Mouse (Mus musculus) liver, embryonic 14.5 days (tissue): ENCODE measurements around the gene Fgfr3. TPM values are rescaled to one million over a fixed set of nuclear protein-coding genes. Genes with fewer than 3 reads are reported as not detected.

Source experiments
- ATAC-seq: fragments of 200-750 bp; cut with Nextera tagmentation; 2 replicates; pipeline ENCODE4 v1.8.0; 2017; ENCODE audit warnings: moderate number of reproducible peaks, mild to moderate bottlenecking, moderate library complexity; ENCODE audit not compliant: insufficient read depth
- DNase-seq, 3 experiments: peaks; one replicate each; pipeline ENCODE4 v3.0.0-alpha.2; 2012 to 2013; ENCODE audit warnings: low read depth in 3 of 3, low spot score in 3 of 3
- H3K27ac ChIP-seq: fragments of 300-500 bp; sonication (generic); 2 replicates; pipeline ENCODE4 v1.5.1; 2014; ENCODE audit warnings: moderate library complexity, mild to moderate bottlenecking, control low read depth, inconsistent platforms
- H3K27me3 ChIP-seq: fragments of 300-500 bp; sonication (generic); 2 replicates; pipeline ENCODE4 v1.6.1; 2014; ENCODE audit warnings: mild to moderate bottlenecking, low read length, moderate library complexity; ENCODE audit not compliant: control insufficient read depth, insufficient read depth
- H3K36me3 ChIP-seq: fragments of 300-500 bp; sonication (generic); replicated peaks from 2 replicates; pipeline ENCODE4 v1.6.1; 2014; ENCODE audit warnings: low read depth; ENCODE audit not compliant: control insufficient read depth, insufficient read depth
- H3K4me1 ChIP-seq, 2 experiments: fragments of 200-500 bp in 1 of 2; fragments of 300-500 bp in 1 of 2; sonication (generic) in 1 of 2; replicated peaks; 2 replicates each; pipeline ENCODE4 v1.6.1; 2012 to 2014; ENCODE audit warnings: antibody characterized with exemption in 1 of 2, inconsistent platforms in 1 of 2, low read length in 1 of 2; ENCODE audit not compliant: control insufficient read depth in 2 of 2, insufficient read depth in 2 of 2
- H3K4me2 ChIP-seq: fragments of 300-500 bp; sonication (generic); 2 replicates; pipeline ENCODE4 v1.6.1; 2014; ENCODE audit warnings: low read depth, mild to moderate bottlenecking, control low read depth, moderate library complexity
- H3K4me3 ChIP-seq, 2 experiments: fragments of 200-500 bp in 1 of 2; fragments of 300-500 bp in 1 of 2; sonication (generic) in 1 of 2; 2 replicates each; pipeline ENCODE4 v1.5.1; 2012 to 2014; ENCODE audit warnings: low read depth in 2 of 2, low read length in 2 of 2, mild to moderate bottlenecking in 2 of 2, control low read depth in 1 of 2, inconsistent platforms in 1 of 2, moderate library complexity in 1 of 2; ENCODE audit not compliant: insufficient read depth in 1 of 2
- H3K9ac ChIP-seq: fragments of 300-500 bp; sonication (generic); replicated peaks from 2 replicates; pipeline ENCODE4 v1.6.1; 2014; ENCODE audit warnings: mild to moderate bottlenecking, control low read depth, moderate library complexity
- H3K9me3 ChIP-seq: fragments of 300-500 bp; sonication (generic); 2 replicates; pipeline ENCODE4 v1.6.1; 2016; ENCODE audit warnings: low read length, mixed read lengths; ENCODE audit not compliant: control insufficient read depth
- CTCF ChIP-seq: IDR thresholded peaks from 2 replicates; pipeline ENCODE4 v1.5.1; 2016; ENCODE audit warnings: antibody characterized with exemption, low read depth, control low read depth
- EP300 ChIP-seq: IDR thresholded peaks from 2 replicates; pipeline ENCODE4 v1.6.1; 2016; ENCODE audit warnings: antibody characterized with exemption, low read depth
- WGBS: fragments of 180-500 bp; shearing (Covaris S2); extraction: QIAGEN DNeasy Blood & Tissue Kit; methylation state at CpG from one replicate; pipeline ENCODE4 v1.1.7; 2014; ENCODE audit not compliant: insufficient replicate concordance; 5-methylcytosine and 5-hydroxymethylcytosine counted together
- polyA plus RNA-seq, 2 experiments: library from polyadenylated mRNA; depleted of rRNA in 1 of 2; stranded (reverse) in 1 of 2; unstranded in 1 of 2; fragments of >200 nt; fragmentation: Nextera tagmentation in 1 of 2; extraction: Ambion mirVana in 1 of 2; gene quantifications; 2 replicates each; pipeline versions ENCODE4 v1.2.1 to v1.2.3; 2012 to 2014

Gene Fgfr3
- polyA plus RNA-seq, 2 experiments = 1.2 to 4.5 TPM

GRCm38 (mm10) chr5:33694461-33694847, 27.0 kb upstream of the Fgfr3 start:
- no peak overlapping the region for H3K27ac ChIP-seq
- peaks cover 28% of the 10 kb centered on the region for H3K27me3 ChIP-seq
- H3K9me3 ChIP-seq = no peaks in the 10 kb centered on the region
- DNase-seq (no peak), ATAC-seq (no peak; the same call in 1 of the 2 replicates)
- H3K4me1 ChIP-seq = peaks cover 0 to 5% of the 10 kb centered on the region in 2 experiments; a peak in 2 of 4 replicates
- 74% methylated on average over 9 of the region's 9 CpGs for WGBS
- H3K4me2 ChIP-seq = no peak overlapping the region
- H3K36me3 ChIP-seq = no peaks in the 10 kb centered on the region
- H3K9ac ChIP-seq = no peak overlapping the region
- TF ChIP-seq CTCF (no peak), EP300 (no peak)
- H3K4me3 ChIP-seq = no peak overlapping the region

GRCm38 (mm10) chr5:33694848-33695717, 26.4 kb upstream of the Fgfr3 start:
- TF ChIP-seq EP300 (no peak), CTCF (no peak)
- Histone ChIP-seq H3K4me1 (peaks cover 0 to 9% of the 10 kb centered on the region in 2 experiments; a peak in 2 of 4 replicates), H3K9ac (no peak overlapping the region), H3K9me3 (no peaks in the 10 kb centered on the region), H3K36me3 (no peaks in the 10 kb centered on the region), H3K4me3 (peak overlapping the region in 1 of 2 experiments; percentile 32; a peak in 2 of 4 replicates), H3K27ac (no peak overlapping the region), H3K27me3 (peaks cover 28% of the 10 kb centered on the region), H3K4me2 (peak overlapping the region; percentile 60)
- ATAC-seq = peak; percentile 63
- WGBS = 5% methylated on average over 69 of the region's 71 CpGs
- no peak for DNase-seq

- H3K27me3 ChIP-seq = peaks cover 28% of the 10 kb centered on the region
- peaks cover 0 to 14% of the 10 kb centered on the region in 2 experiments; a peak in 2 of 4 replicates for H3K4me1 ChIP-seq
- peak overlapping the region; percentile 60 for H3K4me2 ChIP-seq
- 9% methylated on average over 23 of the region's 24 CpGs for WGBS
- H3K27ac ChIP-seq = no peak overlapping the region
- ATAC-seq (peak; percentile 28; the same call in 1 of the 2 replicates), DNase-seq (no peak)
- peak overlapping the region in 1 of 2 experiments; percentile 32; a peak in 2 of 4 replicates for H3K4me3 ChIP-seq
- no peaks in the 10 kb centered on the region for H3K36me3 ChIP-seq
- no peaks in the 10 kb centered on the region for H3K9me3 ChIP-seq
- no peak overlapping the region for H3K9ac ChIP-seq
- TF ChIP-seq CTCF (no peak), EP300 (no peak)
Observed at GRCm38 (mm10) chr5:33695718-33696121, 25.8 kb upstream of the Fgfr3 start.

- Histone ChIP-seq H3K36me3 (no peaks in the 10 kb centered on the region), H3K9me3 (no peaks in the 10 kb centered on the region), H3K4me2 (no peak overlapping the region), H3K27ac (no peak overlapping the region), H3K27me3 (peaks cover 28% of the 10 kb centered on the region), H3K4me1 (peaks cover 0 to 14% of the 10 kb centered on the region in 2 experiments; a peak in 2 of 4 replicates), H3K9ac (no peak overlapping the region), H3K4me3 (no peak overlapping the region)
- ATAC-seq (no peak), DNase-seq (no peak)
- TF ChIP-seq EP300 = no peak
- TF ChIP-seq CTCF = no peak
- 50% methylated on average over 5 of the region's 5 CpGs for WGBS
Observed at GRCm38 (mm10) chr5:33696430-33696829, 25.0 kb upstream of the Fgfr3 start.

GRCm38 (mm10) chr5:33697534-33697933, 23.9 kb upstream of the Fgfr3 start:
- no peak for DNase-seq
- no peak overlapping the region for H3K9ac ChIP-seq
- 59% methylated on average over 1 of the region's 1 CpGs for WGBS
- H3K9me3 ChIP-seq = no peaks in the 10 kb centered on the region
- no peak for ATAC-seq
- peaks cover 0 to 14% of the 10 kb centered on the region in 2 experiments; a peak in 2 of 4 replicates for H3K4me1 ChIP-seq
- no peak overlapping the region for H3K27ac ChIP-seq
- H3K4me2 ChIP-seq = no peak overlapping the region
- TF ChIP-seq EP300 = no peak
- TF ChIP-seq CTCF = no peak
- H3K27me3 ChIP-seq = peaks cover 28% of the 10 kb centered on the region
- no peak overlapping the region for H3K4me3 ChIP-seq
- H3K36me3 ChIP-seq = no peaks in the 10 kb centered on the region
